Mouse (Mus musculus): ENCODE results near the gene Rnf38.

- TF ChIP-seq CTCF (IDR thresholded peaks at IDR 0.05; ENCODE audit: low read depth, low read length), result no peak
- no peak for TF ChIP-seq GATA1 (IDR thresholded peaks at IDR 0.05; ENCODE audit: borderline replicate concordance, low read length)
Measured at GRCm38 (mm10) chr4:44110771-44111170, 122.8 kb downstream of the Rnf38 start.
